Mouse (Mus musculus) cerebral cortex, adult 2 months (tissue): ENCODE results near the gene C130032M10Rik.

Experiments used
- whole genome bisulfite sequencing: fragments of 180-500 bp; shearing (Covaris S2); methylation state at CpG from one replicate; pipeline ENCODE4 v1.1.7; 2018; 5-methylcytosine and 5-hydroxymethylcytosine counted together

Gene C130032M10Rik

DNA sequence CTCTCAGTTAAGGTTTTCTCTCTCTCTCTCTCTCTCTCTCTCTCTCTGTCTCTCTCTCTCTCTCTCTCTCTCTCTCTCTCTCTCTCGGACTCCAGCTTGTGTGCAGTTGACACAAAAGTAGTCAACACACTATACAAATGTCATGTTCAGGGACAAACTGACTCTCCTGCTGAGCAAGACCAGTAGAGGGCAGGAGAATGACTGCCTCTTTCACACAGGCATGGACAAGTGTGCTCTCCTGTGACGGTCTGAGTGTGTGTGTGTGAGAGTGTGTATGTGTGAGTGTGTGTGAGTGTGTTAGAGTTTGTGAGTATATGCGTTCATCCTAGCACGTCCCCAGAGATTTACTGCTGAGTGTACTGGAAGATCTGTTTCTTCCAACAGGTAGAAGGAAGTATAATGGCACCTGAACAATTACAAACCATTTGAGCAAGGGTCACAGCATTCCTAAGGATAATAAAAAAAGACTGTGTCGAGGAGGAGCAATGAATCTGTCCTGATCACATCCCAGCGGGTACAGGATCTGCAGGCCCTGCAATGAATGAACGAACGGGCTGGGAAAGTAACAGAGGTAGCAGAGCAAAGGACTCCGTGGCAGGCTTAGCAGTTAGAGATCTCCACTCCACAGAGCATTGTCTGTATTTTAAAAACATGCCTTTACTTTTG lies 3.4 kb downstream of the C130032M10Rik start:
- WGBS = 86% methylated on average over 9 of the region's 9 CpGs

DNA sequence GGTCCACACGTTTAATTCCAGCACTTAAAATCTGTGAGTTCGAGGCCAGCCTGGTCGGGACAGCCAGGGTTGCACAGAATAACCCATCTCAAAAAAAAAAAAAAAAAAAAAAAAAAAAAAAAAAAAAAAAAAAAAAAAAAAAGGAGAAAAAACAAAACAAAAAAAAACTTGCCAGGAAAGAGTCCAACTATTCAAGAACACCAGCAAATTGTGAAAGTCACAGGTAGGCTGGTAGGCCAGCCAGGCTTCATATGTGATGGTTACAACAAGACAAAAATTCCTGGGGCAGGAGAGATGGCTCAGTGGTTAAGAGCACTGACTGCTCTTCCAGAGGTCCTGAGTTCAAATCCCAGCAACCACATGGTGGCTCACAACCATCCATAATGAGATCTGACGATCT lies 5.0 kb downstream of the C130032M10Rik start:
- 75% methylated on average over 4 of the region's 4 CpGs for WGBS

DNA sequence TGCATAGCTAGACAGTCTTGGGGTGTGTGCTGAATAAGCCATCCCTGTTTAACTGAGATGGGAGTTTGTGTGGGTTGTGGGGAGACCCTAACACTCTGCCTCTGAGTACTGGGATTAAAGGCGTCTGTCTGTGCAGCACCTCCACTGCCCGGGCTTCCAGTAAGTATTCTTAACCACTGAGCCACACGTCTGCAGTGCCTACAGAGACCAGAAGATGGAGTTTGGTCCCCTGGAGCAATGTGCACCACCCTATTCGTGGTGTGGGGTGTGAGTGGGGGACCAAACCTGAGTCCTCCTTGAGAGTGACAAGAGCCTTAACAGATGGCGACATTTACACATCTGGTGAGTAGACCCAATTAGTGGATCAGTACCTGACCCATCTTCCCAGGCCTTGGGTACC lies 6.5 kb downstream of the C130032M10Rik start:
- WGBS = 73% methylated on average over 5 of the region's 5 CpGs

DNA sequence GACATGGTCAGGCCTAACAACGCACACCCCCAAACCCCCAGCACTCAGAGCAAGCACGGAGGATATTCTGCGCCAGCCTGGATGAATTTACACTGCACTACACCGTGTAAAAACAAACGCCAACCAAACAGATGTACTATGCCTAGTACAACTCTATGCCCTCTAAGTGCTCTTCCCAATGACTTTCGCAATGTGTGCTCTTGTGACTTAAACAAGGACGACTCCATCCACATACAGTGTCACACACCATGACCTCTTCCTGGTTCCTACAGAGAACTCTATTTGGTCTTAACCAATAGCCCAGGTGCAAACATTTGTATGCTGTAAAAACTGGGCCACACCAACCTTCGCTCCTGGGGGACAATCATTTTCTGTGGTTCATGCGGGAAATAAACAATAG lies 7.0 kb downstream of the C130032M10Rik start:
- WGBS = 89% methylated on average over 9 of the region's 9 CpGs

DNA sequence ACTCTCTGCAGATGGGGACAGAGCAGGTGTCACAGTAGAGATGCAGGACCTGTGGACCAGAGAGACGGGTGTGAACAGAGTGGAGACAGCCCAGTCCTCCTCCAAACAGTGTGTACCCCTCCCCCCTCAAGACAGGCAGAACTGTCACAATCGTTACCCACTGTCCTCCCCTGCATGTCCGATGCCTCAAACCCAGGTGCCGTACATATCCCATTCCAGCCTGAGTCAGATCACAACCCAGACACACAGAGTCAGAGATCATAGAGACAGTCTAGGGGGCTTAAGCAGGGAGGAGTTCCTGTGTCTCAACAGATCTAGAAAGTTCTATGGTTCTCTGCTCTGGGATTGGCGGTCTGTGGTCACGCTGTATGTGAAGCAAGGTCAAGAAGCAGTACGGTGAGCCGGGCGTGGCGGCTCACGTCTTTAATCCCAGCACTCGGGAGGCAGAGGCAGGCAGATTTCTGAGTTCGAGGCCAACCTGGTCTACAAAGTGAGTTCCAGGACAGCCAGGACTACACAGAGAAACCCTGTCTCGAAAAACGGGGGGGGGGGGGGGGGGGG lies 9.7 kb downstream of the C130032M10Rik start:
- 94% methylated on average over 13 of the region's 15 CpGs for WGBS

DNA sequence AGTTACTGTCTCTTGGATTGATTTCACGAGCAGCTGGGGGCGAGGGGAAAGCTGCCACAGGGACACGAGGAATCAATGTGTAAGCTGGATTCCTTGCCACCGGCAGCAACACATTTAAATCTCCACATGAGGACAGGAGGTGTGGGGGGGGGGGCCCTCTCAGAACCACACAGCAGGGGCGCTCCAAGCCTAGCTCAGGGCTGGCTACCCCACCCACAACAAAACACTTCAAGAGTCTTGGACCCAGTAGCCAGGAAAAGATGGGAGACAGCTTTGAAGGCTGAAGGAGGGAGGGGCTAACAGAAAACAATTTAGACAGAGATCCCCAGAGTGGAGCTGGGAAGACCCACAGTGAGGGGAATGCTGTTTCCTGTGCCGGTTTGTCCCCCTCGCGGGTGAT lies 10.4 kb downstream of the C130032M10Rik start:
- 20% methylated on average over 8 of the region's 8 CpGs for WGBS

DNA sequence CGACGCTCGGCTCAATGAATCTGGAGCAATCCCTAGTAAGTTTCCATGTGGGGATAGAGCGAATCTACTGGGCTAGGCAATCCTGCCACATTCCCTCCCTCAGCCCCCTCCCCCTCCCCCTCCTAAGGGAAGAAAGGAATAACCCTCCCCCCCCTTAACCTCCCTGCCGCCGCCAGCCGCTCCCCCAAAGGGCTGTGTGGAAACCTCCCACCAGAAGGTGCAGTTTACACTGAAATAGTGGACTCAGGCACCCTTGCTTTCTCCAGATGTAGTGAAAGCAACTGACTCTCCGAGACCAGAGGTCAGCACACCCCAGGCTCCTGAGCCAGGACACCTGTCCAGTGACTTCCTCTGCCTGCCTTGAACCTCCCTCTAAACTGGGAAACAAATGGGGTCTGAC lies 11.1 kb downstream of the C130032M10Rik start:
- 59% methylated on average over 8 of the region's 8 CpGs for WGBS

DNA sequence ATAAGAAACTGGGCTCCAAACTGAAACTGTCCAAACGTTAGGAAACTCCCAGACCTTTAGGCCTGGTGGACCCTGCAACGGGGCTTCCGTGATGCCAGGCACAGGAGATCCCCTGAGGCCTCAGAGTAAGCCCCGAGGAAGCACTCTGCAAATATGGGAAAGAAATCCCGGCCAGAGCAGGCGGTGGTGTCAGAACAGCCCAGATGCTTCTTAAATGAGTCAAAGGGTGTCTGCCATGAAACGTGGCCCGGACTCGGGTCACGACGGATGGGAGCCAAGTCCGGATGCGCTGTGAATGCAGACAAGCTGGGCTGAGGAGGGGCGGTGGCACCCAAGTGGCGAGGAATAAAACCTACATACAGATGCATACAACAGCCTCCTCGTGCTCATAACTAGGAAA lies 11.6 kb downstream of the C130032M10Rik start:
- 34% methylated on average over 16 of the region's 16 CpGs for WGBS

DNA sequence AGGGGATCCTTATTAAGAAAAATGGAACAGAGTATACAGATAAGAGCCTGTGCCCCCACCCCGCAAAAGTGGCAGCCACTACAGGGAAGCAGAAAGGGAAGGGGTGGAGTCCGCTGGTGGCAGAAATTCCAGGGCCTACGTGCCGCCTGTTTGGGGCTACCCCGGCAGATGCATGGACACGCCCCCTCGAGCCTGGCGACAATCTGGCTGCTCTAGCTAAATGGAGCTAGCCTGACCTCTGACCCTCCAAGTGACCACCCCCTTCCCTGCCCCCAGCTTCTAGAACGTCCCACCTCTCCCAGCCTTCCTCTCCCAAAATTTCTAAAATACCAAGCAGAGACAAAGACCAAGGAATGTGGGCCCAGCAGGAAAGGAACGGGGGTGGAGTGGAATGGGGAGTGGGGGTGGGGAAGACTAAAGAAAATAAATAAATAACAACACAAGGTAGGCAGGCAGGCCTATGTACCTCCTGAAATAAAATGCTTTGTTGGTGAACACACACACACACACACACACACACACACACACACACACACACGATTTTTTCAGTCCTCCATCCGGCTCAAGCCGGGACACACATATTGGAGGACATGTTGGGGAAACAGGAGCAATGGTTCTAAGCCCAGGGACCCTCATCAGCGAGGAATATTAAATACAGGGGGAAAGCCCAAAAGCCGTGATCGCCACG lies 12.6 kb downstream of the C130032M10Rik start:
- WGBS = 42% methylated on average over 17 of the region's 17 CpGs

DNA sequence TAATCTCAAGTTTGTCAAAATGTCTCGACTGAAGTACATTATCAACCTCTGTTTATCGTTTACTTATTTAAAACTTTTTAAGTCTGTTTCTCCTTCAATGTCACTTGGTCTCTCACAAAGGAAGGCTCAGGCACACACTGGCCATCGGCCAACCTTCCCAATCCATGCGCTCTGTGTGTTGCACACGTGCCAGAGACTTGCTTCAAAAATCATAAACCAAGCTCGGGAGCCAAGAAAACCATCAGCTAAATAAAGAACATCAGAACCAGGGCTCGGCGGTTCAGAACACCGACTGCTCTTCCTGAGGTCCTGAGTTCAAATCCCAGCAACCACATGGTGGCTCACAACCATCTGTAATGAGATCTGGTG lies 13.2 kb downstream of the C130032M10Rik start:
- WGBS = 25% methylated on average over 9 of the region's 9 CpGs

DNA sequence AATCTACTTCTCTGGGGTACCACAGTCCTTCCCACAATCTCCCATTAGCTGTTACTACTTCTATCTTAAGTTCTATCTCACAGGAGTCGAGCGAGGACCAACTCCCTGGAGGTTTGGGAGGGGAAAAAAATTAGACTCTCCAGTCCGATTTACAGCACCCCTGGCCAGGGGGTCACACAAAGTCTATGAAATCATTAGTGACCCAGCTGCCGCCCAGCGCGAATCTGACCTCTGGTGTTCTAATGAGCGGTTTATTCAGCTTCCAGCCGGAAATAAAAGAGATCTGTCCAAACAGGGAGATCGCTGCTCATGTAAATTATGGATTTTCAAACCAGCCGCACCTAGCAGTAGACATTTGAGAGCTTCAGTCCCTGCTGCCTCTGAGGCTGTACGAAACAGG lies 15.8 kb downstream of the C130032M10Rik start:
- WGBS = 73% methylated on average over 11 of the region's 11 CpGs

DNA sequence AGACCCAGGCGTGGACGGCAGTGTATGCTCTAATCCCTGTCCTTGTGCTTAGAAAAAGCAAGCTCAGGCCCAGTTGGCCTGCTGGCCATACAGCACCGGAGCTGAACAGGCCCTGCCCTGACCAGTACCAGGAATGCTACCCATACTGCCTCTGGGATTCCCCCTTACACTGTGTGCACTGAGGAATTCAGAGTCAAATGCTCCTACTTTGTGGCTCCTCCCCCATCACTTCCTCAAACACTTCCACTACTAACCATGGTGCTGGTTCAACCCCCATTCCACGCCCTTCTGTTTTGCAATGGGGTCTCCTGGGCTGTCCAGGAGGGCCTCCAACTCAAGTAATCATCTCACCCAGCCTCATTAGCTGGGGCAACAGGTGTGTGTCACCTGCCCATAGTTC lies 18.4 kb downstream of the C130032M10Rik start:
- 87% methylated on average over 4 of the region's 4 CpGs for WGBS

DNA sequence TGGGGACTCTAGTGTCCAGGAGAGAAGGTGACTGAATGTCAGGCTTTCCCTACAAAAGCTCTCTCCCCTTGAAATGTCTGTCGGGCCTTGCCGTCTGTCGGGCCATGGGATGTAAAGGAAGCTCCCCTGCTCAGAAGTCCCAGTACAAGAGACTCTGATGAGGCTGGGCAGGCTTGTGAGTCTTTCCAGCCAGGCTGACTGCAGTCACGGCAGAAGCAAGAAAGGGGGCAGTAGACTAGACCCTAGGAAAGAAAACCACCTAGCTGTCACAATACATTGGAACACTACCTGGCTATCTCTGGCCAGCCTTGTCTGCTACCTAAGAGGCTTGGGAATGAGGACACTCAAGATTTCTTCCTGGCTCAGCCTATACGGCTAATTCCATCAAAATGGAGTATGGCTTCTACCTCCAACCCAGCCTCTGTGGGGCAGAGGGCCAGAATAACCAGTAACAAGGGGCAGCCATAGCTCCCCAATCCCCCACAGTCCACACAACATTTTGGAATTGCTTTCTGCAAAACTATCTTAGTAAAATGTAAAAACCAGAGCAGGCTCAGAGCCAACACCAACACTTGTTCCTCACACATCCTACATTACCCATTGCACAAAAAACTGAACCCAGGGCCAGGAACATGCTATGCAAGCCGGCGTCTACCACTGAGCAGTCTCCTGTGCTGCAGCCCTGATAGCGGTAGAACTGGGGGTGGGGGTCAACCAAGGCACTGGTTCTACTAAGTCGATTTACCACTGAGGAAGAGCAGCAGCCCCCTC lies 19.4 kb downstream of the C130032M10Rik start:
- WGBS = 74% methylated on average over 9 of the region's 9 CpGs

DNA sequence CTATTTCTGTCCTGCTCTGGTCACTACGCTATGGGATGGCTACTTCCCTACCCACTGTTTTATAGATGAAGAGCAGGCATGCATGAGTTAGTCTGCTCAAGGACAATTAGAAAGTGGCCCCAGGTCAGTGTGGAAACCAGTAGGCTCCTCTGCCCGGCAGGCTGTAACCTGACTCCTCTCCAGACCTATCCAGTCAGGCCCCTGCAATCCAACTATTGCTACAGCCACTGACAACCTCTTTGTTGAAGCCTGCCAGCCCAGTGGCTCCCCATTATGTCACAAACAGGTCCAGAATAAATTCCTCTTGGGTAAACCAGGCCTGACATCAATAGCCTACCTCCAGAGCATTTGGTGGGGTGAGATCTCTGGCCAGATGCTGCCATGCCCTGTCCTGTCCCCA lies 21.1 kb downstream of the C130032M10Rik start:
- 75% methylated on average over 2 of the region's 2 CpGs for WGBS

DNA sequence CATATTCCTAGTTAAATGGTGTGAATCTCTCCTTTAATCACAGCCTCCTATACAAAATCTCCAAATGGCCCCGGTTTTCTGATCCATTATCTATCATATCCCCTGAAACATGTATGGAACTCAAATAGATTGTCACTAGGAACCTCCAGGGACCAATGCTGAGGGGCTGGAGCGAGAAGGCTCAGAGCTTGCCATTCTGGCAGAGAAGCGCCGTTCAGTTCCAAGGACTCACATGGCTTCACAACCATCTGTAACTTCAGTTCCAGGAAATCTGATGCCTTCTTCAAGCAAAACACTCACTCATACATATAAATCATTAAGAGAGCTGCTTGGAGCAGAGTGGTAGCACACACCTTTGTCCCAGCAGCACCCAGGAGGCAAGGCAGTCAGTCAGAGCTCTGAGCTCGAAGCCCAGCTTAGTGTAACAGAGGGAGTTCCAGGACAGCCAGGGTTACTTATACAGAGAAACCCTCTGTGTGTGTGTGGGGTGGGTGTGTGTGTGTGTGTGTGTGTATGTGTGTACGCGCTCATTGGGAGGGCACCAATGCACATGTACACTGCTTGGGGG lies 23.6 kb downstream of the C130032M10Rik start:
- 84% methylated on average over 7 of the region's 7 CpGs for WGBS

DNA sequence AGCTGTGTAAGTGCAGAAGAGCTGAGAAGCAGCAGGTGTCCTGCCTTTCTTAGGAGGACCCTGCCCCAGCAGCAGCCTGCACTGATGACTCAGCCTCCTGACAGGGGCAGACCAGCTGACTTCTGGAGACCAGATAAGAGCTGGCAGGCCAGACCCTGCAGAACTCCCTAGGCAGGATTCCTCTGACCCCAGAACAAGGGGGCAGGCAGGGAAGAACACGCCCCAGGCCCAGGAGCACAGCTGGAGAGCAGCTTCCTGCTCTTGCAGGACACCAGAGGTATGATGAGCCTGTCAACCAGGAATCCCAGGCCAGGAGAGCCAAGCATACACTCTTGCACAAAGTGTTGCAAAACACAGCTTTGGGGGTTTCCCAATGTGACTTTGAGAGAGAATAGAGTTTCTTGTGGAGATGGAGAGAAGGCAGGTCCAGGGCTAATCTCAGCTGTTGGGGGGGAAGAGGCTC lies 25.8 kb downstream of the C130032M10Rik start:
- 83% methylated on average over 1 of the region's 1 CpGs for WGBS

DNA sequence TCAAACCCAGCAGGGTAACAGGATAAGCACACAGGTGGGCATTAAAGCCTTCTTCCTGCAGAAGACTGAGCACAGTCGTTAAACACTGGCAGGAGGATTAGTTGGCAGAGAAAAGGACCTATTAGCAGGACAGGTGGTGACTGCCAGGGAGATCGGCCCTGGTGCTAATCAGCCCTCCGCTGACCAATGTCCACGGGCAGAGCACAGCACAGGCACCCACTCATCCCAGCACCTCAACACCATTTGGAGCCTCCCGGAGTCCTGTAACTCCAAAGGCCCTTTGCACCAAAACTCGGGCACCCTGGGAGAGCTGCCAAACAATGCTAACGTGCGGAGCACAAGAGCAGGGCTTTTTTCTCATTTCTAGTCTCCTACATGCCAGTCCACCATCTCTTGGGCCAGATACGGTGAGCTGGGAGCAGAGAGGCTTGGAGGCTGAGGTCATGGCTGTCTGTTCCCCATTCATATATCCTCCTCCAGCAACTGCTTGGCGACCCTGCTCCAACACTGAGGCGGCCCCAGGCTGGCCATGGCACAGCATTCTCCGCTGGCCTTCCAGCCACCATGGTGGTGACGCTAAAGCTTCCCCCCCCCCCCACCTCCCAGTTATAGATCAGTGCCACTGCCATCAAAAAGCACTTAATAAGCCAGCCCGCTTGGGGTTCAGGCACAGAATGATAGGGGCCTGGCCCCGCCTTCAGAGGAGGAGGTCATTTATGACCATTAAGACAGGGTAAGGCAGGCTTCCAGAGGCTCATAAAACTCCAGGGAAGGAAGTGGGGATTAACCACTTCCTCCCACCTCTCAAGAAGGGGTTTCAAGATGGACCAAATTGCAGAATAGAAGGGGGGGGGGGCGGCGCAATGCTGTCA lies 28.6 kb downstream of the C130032M10Rik start:
- 59% methylated on average over 17 of the region's 17 CpGs for WGBS

DNA sequence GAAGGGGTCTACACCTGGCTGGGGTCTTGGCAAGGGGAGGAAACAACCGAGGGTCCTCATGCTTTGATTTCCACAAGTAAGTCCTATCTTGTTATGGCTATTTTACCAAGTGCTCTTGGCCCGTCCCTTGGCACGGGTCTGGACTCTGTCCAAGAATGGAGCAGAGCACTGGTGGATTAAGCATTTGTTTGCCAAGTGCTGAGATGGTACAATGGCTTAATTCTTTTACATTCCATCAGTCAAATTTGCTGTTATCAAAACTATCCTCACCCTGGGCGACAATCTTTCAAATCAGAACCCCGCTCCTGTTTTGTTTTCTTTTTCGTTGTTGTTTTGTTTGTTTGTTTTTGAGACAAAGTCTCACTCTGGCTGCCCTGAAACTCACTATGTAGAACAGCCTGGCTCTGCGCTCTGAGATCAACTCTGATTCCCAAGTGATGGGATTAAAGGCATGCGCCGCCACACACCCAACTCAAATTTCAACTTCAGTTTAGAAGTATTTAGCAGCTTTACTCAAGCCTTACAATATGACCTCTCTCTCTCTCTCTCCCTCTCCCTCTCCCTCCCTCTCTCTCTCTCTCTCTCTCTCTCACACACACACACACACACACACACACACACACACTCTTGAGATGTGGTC lies 29.4 kb downstream of the C130032M10Rik start:
- 57% methylated on average over 9 of the region's 9 CpGs for WGBS

DNA sequence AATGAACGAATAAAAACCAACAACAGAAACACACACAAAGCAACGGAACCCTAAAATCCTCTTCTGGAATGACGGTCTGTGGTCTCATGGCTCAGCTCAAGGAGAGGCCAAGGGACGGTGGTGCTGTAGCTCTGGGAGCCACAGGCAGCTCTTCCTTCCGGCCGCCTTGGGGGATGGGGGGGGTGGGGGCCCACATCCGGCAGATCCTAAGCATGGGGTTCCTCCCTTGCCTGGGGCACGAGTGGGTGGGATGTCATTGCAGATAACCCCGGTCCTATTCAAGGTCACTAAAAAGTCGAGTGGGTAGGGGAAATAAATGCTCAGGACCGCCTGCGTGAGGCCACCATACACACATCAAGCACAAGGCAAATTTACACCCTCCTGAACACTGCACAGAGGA lies 31.3 kb downstream of the C130032M10Rik start:
- WGBS = 83% methylated on average over 12 of the region's 12 CpGs

DNA sequence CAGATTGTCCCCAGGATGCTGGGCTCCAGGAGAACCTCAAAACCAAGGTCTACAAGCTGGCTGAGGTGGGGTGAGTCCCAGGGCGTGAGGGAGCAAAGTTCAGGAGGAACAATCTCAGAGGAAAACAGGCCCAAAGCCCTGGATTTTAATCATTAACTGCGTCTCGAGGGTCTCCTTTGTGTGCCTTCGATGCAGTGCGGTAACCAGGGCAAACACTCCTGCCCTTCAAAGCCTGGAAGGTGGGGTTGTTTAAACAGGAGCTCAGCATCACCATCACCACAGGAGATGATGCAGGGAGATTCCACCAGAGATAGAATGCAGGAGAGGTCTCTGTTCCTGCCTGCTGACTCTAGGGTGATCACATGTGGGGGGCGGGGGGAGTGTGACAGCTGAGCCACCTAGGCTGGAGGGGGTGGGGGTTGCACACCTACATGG lies 32.2 kb downstream of the C130032M10Rik start:
- 76% methylated on average over 6 of the region's 6 CpGs for WGBS

DNA sequence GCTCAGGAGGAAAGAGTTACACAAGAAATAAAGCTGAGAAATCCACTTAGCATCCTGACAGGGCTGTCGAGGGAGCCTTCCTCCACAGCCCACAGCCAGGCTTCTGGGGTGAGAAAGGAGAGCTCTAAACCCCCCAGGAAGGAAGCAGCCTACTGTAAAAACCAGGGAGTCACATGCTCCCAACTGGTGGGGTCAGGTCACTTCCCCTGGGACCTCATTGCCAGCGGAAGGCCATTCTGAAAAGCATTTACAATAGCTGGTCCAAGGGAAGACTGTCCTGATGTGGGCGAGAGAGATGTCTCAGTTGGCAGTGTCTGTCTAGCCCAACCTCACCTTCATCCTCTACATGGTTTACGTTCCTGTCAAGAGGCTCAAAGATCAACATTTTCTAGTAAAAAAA lies 33.0 kb downstream of the C130032M10Rik start:
- WGBS = 70% methylated on average over 4 of the region's 4 CpGs
